Mouse (Mus musculus) erythroblast, embryonic 14.5 days (primary cell): ENCODE results near the gene Pced1b.

Source experiments
- GATA1 ChIP-seq: IDR thresholded peaks from 2 replicates; pipeline ENCODE4 v1.6.1; 2012; ENCODE audit warnings: low read length, inconsistent platforms, mixed read lengths
- TAL1 ChIP-seq: IDR thresholded peaks from 3 replicates; pipeline ENCODE4 v1.6.1; 2012; ENCODE audit warnings: low read length, inconsistent platforms, mixed read lengths

DNA sequence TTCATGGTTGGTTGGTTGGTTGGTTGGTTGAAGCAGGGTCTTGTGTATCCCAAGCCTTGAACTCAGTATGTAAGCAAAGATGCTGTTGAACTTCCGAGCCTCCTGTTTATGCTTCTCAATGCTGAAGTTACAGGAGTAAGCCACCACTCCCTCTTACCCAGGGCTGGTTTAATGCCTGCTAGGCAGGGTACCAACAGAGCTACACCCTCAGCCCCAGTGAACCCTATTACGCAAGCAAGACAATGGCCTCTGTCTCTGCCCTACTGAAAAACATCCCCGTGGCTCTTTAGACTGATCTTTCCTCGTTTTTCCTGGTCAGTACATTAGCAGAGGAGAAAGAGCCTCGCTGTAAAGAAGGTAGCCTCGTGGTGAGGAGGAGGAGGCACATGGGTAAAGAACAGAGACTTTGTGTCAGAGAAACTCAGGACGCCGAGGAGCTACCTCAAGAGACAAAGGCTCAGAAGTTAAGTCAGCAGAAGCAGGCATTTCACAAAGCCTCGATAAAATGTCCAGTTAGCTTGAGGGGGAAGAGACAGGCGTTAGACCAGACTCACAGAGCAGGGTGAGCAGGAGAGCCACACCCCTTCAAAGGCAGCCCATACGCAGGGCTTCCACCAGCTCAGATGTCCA, 13.2 kb downstream of the Pced1b start:
- TF ChIP-seq GATA1, result no peak
- no peak for TF ChIP-seq TAL1
